Mouse (Mus musculus): Measurements from ENCODE around the gene Slc25a24. TPM values are rescaled to one million over a fixed set of nuclear protein-coding genes. Genes with fewer than 3 reads are reported as not detected.

Gene Slc25a24
- polyA plus RNA-seq, 1 experiment from 2014 or later: 4.1 TPM

GRCm38 (mm10) chr3:109132966-109133365 lies 10.0 kb downstream of the Slc25a24 start:
- ATAC-seq (replicated peaks): no peak
- no peak overlapping the region for H3K9ac ChIP-seq (replicated peaks)
- H3K36me3 ChIP-seq: no peaks in the 10 kb centered on the region
- 85% methylated on average over 4 of the region's 4 CpGs for WGBS
- 0 out of 2 replicates have a peak, but pooled peaks cover 5% of the 10 kb centered on the region for H3K9me3 ChIP-seq
- H3K27ac ChIP-seq (replicated peaks): no peak overlapping the region
- H3K27me3 ChIP-seq: no peaks in the 10 kb centered on the region
- no peak overlapping the region for H3K4me2 ChIP-seq (replicated peaks)
- H3K4me1 ChIP-seq: no peaks in the 10 kb centered on the region
- H3K4me3 ChIP-seq: no peak overlapping the region

GRCm38 (mm10) chr3:109134036-109134435 lies 11.1 kb downstream of the Slc25a24 start:
- ATAC-seq (replicated peaks): no peak
- no peak overlapping the region for H3K27ac ChIP-seq (replicated peaks)
- H3K4me2 ChIP-seq (replicated peaks): no peak overlapping the region
- H3K4me1 ChIP-seq: no peaks in the 10 kb centered on the region
- 0 out of 2 replicates have a peak, but pooled peaks cover 5% of the 10 kb centered on the region for H3K9me3 ChIP-seq
- H3K4me3 ChIP-seq: no peak overlapping the region
- H3K36me3 ChIP-seq: no peaks in the 10 kb centered on the region
- no peaks in the 10 kb centered on the region for H3K27me3 ChIP-seq
- no peak overlapping the region for H3K9ac ChIP-seq (replicated peaks)
- 93% methylated on average over 15 of the region's 15 CpGs for WGBS

- H3K9ac ChIP-seq (replicated peaks): no peak overlapping the region
- H3K4me2 ChIP-seq (replicated peaks): no peak overlapping the region
- H3K27ac ChIP-seq (replicated peaks): no peak overlapping the region
- no peaks in the 10 kb centered on the region for H3K36me3 ChIP-seq
- H3K4me3 ChIP-seq: no peak overlapping the region
- H3K9me3 ChIP-seq: 0 out of 2 replicates have a peak, but pooled peaks cover 5% of the 10 kb centered on the region
- no peaks in the 10 kb centered on the region for H3K27me3 ChIP-seq
- no peak for ATAC-seq (replicated peaks)
- 94% methylated on average over 1 of the region's 1 CpGs for WGBS
- no peaks in the 10 kb centered on the region for H3K4me1 ChIP-seq
These were observed 12.4 kb downstream of the Slc25a24 start for GRCm38 (mm10) chr3:109135352-109135751.

GRCm38 (mm10) chr3:109152561-109152960 lies 29.6 kb downstream of the Slc25a24 start:
- no peaks in the 10 kb centered on the region for H3K9me3 ChIP-seq
- H3K27me3 ChIP-seq: no peaks in the 10 kb centered on the region
- H3K4me2 ChIP-seq (replicated peaks): no peak overlapping the region
- no peak overlapping the region for H3K27ac ChIP-seq (replicated peaks)
- ATAC-seq (replicated peaks): no peak
- no peaks in the 10 kb centered on the region for H3K36me3 ChIP-seq
- WGBS: 57% methylated on average over 4 of the region's 4 CpGs
- H3K9ac ChIP-seq (replicated peaks): no peak overlapping the region
- no peak overlapping the region for H3K4me3 ChIP-seq
- H3K4me1 ChIP-seq: no peaks in the 10 kb centered on the region

- no peaks in the 10 kb centered on the region for H3K27me3 ChIP-seq
- H3K9ac ChIP-seq (replicated peaks): no peak overlapping the region
- 93% methylated on average over 6 of the region's 6 CpGs for WGBS
- no peaks in the 10 kb centered on the region for H3K36me3 ChIP-seq
- H3K4me1 ChIP-seq: no peaks in the 10 kb centered on the region
- no peak overlapping the region for H3K4me3 ChIP-seq
- no peak for ATAC-seq (replicated peaks)
- no peak overlapping the region for H3K4me2 ChIP-seq (replicated peaks)
- no peaks in the 10 kb centered on the region for H3K9me3 ChIP-seq
- H3K27ac ChIP-seq (replicated peaks): no peak overlapping the region
These were observed 30.5 kb downstream of the Slc25a24 start for GRCm38 (mm10) chr3:109153410-109153809.

- no peaks in the 10 kb centered on the region for H3K4me1 ChIP-seq
- no peak overlapping the region for H3K27ac ChIP-seq (replicated peaks)
- no peak overlapping the region for H3K9ac ChIP-seq (replicated peaks)
- H3K4me3 ChIP-seq: no peak overlapping the region
- no peaks in the 10 kb centered on the region for H3K36me3 ChIP-seq
- WGBS: 93% methylated on average over 4 of the region's 4 CpGs
- no peak overlapping the region for H3K4me2 ChIP-seq (replicated peaks)
- H3K9me3 ChIP-seq: no peaks in the 10 kb centered on the region
- no peaks in the 10 kb centered on the region for H3K27me3 ChIP-seq
- ATAC-seq (replicated peaks): no peak
These were observed 33.1 kb downstream of the Slc25a24 start for GRCm38 (mm10) chr3:109155926-109156669.

GRCm38 (mm10) chr3:109157481-109157880 lies 34.5 kb downstream of the Slc25a24 start:
- Histone ChIP-seq H3K27me3 (no peaks in the 10 kb centered on the region), H3K4me1 (no peaks in the 10 kb centered on the region), H3K4me2 (replicated peaks) (no peak overlapping the region), H3K4me3 (no peak overlapping the region), H3K9ac (replicated peaks) (no peak overlapping the region), H3K27ac (replicated peaks) (no peak overlapping the region), H3K36me3 (no peaks in the 10 kb centered on the region), H3K9me3 (no peaks in the 10 kb centered on the region)
- 0 out of 2 replicates have a peak, but pooled peaks have one; percentile 19 for ATAC-seq (replicated peaks)
- 93% methylated on average over 3 of the region's 3 CpGs for WGBS

GRCm38 (mm10) chr3:109164088-109164487 lies 41.1 kb downstream of the Slc25a24 start:
- H3K27me3 ChIP-seq: no peaks in the 10 kb centered on the region
- no peaks in the 10 kb centered on the region for H3K9me3 ChIP-seq
- no peak overlapping the region for H3K4me2 ChIP-seq (replicated peaks)
- H3K27ac ChIP-seq (replicated peaks): no peak overlapping the region
- H3K4me3 ChIP-seq: no peak overlapping the region
- H3K36me3 ChIP-seq: no peaks in the 10 kb centered on the region
- no peaks in the 10 kb centered on the region for H3K4me1 ChIP-seq
- H3K9ac ChIP-seq (replicated peaks): no peak overlapping the region
- ATAC-seq (replicated peaks): no peak; the same call in 1 of the 2 replicates
- WGBS: 82% methylated on average over 2 of the region's 2 CpGs

GRCm38 (mm10) chr3:109164644-109165043 lies 41.7 kb downstream of the Slc25a24 start:
- no peak for ATAC-seq (replicated peaks)
- WGBS: 95% methylated on average over 1 of the region's 1 CpGs

GRCm38 (mm10) chr3:109165214-109165829 lies 42.4 kb downstream of the Slc25a24 start:
- H3K9ac ChIP-seq (replicated peaks): no peak overlapping the region
- no peak overlapping the region for H3K4me3 ChIP-seq
- no peaks in the 10 kb centered on the region for H3K9me3 ChIP-seq
- H3K27me3 ChIP-seq: no peaks in the 10 kb centered on the region
- no peaks in the 10 kb centered on the region for H3K36me3 ChIP-seq
- ATAC-seq (replicated peaks): no peak
- 94% methylated on average over 8 of the region's 8 CpGs for WGBS
- no peak overlapping the region for H3K27ac ChIP-seq (replicated peaks)
- no peaks in the 10 kb centered on the region for H3K4me1 ChIP-seq
- H3K4me2 ChIP-seq (replicated peaks): no peak overlapping the region

More at GRCm38 (mm10) chr3:109164644-109165043, 41.7 kb downstream of the Slc25a24 start:
- no peaks in the 10 kb centered on the region for H3K9me3 ChIP-seq
- H3K4me2 ChIP-seq (replicated peaks): no peak overlapping the region
- no peaks in the 10 kb centered on the region for H3K4me1 ChIP-seq
- H3K4me3 ChIP-seq: no peak overlapping the region
- no peaks in the 10 kb centered on the region for H3K27me3 ChIP-seq
- no peaks in the 10 kb centered on the region for H3K36me3 ChIP-seq
- no peak overlapping the region for H3K9ac ChIP-seq (replicated peaks)
- H3K27ac ChIP-seq (replicated peaks): no peak overlapping the region

- Histone ChIP-seq H3K36me3 (no peaks in the 10 kb centered on the region), H3K27me3 (no peaks in the 10 kb centered on the region), H3K4me1 (no peaks in the 10 kb centered on the region), H3K9me3 (no peaks in the 10 kb centered on the region), H3K4me2 (replicated peaks) (no peak overlapping the region), H3K27ac (replicated peaks) (no peak overlapping the region), H3K9ac (replicated peaks) (no peak overlapping the region), H3K4me3 (no peak overlapping the region)
- WGBS: 86% methylated on average over 2 of the region's 2 CpGs
- no peak for ATAC-seq (replicated peaks)
These were observed 46.2 kb downstream of the Slc25a24 start for GRCm38 (mm10) chr3:109169121-109169520.

- peak; percentile 90 for ATAC-seq (replicated peaks)
- Histone ChIP-seq H3K4me3 (no peak overlapping the region), H3K4me1 (no peaks in the 10 kb centered on the region), H3K9me3 (no peaks in the 10 kb centered on the region), H3K9ac (replicated peaks) (no peak overlapping the region), H3K27me3 (no peaks in the 10 kb centered on the region), H3K4me2 (replicated peaks) (peak overlapping the region; percentile 18), H3K36me3 (no peaks in the 10 kb centered on the region), H3K27ac (replicated peaks) (no peak overlapping the region)
- WGBS: 26% methylated on average over 15 of the region's 15 CpGs
These were observed 48.3 kb downstream of the Slc25a24 start for GRCm38 (mm10) chr3:109171070-109171778.
